In the genomic region with DNA sequence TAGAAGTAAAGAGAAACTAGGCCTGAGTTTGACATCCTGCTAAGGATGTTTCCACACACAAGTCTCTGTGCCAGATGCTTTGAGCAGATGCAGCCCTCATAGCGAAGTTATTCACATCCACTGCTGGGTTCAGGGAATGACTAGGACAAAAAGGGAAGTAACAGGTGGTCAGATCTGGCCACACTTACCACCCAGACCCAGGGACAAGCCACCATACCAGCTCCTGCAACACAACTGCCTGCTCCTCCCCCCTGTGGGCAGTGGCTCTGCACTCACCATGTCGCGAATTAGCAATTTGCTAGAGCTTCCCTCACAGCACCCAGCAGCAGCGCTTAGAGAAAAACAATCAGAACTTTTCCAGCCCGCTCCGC, we compare ENCODE assay signal across 8 mouse cellular contexts. TPM values are rescaled to one million over a fixed set of nuclear protein-coding genes. Genes with fewer than 3 reads are reported as not detected.
DNase-seq lines count a peak whose midpoint lies in the region; ATAC-seq and TF ChIP-seq lines count a peak whose summit lies in the region.
"Not testable (repeated sequence)": the region's sequence is repeated elsewhere in the genome, so short reads cannot be mapped to it uniquely, and the experiment has no call there.

No protein-coding gene starts in this region.

- not testable (repeated sequence) for TF ChIP-seq RAD21 in CH12.LX (IDR thresholded peaks at IDR 0.05; ENCODE audit: low read depth, low read length)

- peaks cover 13% of the 10 kb centered on the region for H3K27me3 ChIP-seq in CH12.LX (replicated peaks)
- H3K27me3 ChIP-seq in embryonic facial prominence, embryonic 10.5 days (replicated peaks; ENCODE audit: low read depth, poor library complexity, severe bottlenecking); forebrain, embryonic 16.5 days (replicated peaks; ENCODE audit: control insufficient read depth, insufficient read depth, low read length); hindbrain, embryonic 11.5 days (ENCODE audit: control insufficient read depth, insufficient read depth, low read length); kidney, embryonic 16.5 days (ENCODE audit: insufficient read depth, low read length); liver, embryonic 14.5 days (ENCODE audit: control insufficient read depth, insufficient read depth, low read length); midbrain, embryonic 12.5 days; spleen, adult 2 months (ENCODE audit: control insufficient read depth, insufficient read depth, low read length): not testable (repeated sequence)

- not testable (repeated sequence) for ATAC-seq in forebrain, embryonic 16.5 days; kidney, embryonic 16.5 days (ENCODE audit: low FRiP score, low TSS enrichment); midbrain, embryonic 12.5 days (ENCODE audit: low FRiP score, low read depth)
- ATAC-seq in hindbrain, embryonic 11.5 days (ENCODE audit: low FRiP score) = peak; percentile 81; the same call in 1 of the 2 replicates
- ATAC-seq in liver, embryonic 14.5 days (ENCODE audit: insufficient read depth) = peak; percentile 51

- peak overlapping the region; percentile 56; the same call in 1 of the 2 replicates for H3K4me2 ChIP-seq in CH12.LX (ENCODE audit: insufficient read depth, low read depth, poor library complexity, severe bottlenecking)
- peak overlapping the region; percentile 81 for H3K4me2 ChIP-seq in forebrain, embryonic 16.5 days (ENCODE audit: low read length)
- peak overlapping the region; percentile 66; the same call in 1 of the 2 replicates for H3K4me2 ChIP-seq in hindbrain, embryonic 11.5 days (replicated peaks; ENCODE audit: low read depth, low read length)
- peak overlapping the region; percentile 71 for H3K4me2 ChIP-seq in kidney, embryonic 16.5 days (replicated peaks; ENCODE audit: low read depth, low read length)
- H3K4me2 ChIP-seq in liver, embryonic 14.5 days (ENCODE audit: low read depth) = peak overlapping the region; percentile 80
- H3K4me2 ChIP-seq in midbrain, embryonic 12.5 days (replicated peaks) = peak overlapping the region; percentile 64

- H3K9ac ChIP-seq in CH12.LX (ENCODE audit: insufficient read depth, low read depth) = peak overlapping the region; percentile 64
- H3K9ac ChIP-seq in forebrain, embryonic 16.5 days (replicated peaks; ENCODE audit: low read depth, low read length) = not testable (repeated sequence)
- peak overlapping the region; percentile 39 for H3K9ac ChIP-seq in hindbrain, embryonic 11.5 days (ENCODE audit: low read depth, low read length)
- peak overlapping the region; percentile 68 for H3K9ac ChIP-seq in kidney, embryonic 16.5 days (replicated peaks; ENCODE audit: low read length)
- H3K9ac ChIP-seq in liver, embryonic 14.5 days (replicated peaks) = peak overlapping the region; percentile 62
- H3K9ac ChIP-seq in midbrain, embryonic 12.5 days (replicated peaks) = peak overlapping the region; percentile 57; the same call in 1 of the 2 replicates

- dilution Hi-C loops in CH12.LX (cut with MboI; ENCODE audit: extremely low pct_ligation_motif_present, extremely low pct_unique_long_range_greater_than_20kb, low sequenced_read_pairs) = not testable (repeated sequence)

- H3K4me1 ChIP-seq in CH12.LX (ENCODE audit: control insufficient read depth in 1 of 2, insufficient read depth in 2 of 2) = peaks cover 0 to 12% of the 10 kb centered on the region in 2 experiments; a peak in 2 of 4 replicates
- not testable (repeated sequence) for H3K4me1 ChIP-seq in embryonic facial prominence, embryonic 10.5 days; forebrain, embryonic 16.5 days (replicated peaks; ENCODE audit: control insufficient read depth, insufficient read depth, low read length); hindbrain, embryonic 11.5 days (replicated peaks; ENCODE audit: control insufficient read depth, insufficient read depth, low read length); kidney, embryonic 16.5 days (ENCODE audit: insufficient read depth, low read length); liver, embryonic 14.5 days (replicated peaks; ENCODE audit: control insufficient read depth in 2 of 2, insufficient read depth in 2 of 2, low read length in 1 of 2); midbrain, embryonic 12.5 days; spleen, adult 2 months (ENCODE audit: control insufficient read depth, insufficient read depth, insufficient read length)

- TF ChIP-seq CTCF in CH12.LX (conservative IDR thresholded peaks at IDR 0.05 in 1 of 2, IDR thresholded peaks at IDR 0.05 in 1 of 2; ENCODE audit: low read depth in 2 of 2, low read length in 2 of 2); liver, embryonic 14.5 days (IDR thresholded peaks at IDR 0.05; ENCODE audit: low read depth); spleen, adult 2 months (IDR thresholded peaks at IDR 0.05; ENCODE audit: extremely low read depth, insufficient read depth, insufficient read length, insufficient replicate concordance): not testable (repeated sequence)

- in situ Hi-C loops in CH12.LX (cut with MboI; ENCODE audit: low pct_ligation_motif_present, low pct_unique_long_range_greater_than_20kb, low sequenced_read_pairs) = loop anchor here (10.0 kb wide), 1 partner anchor 114 kb away; no protein-coding TSS in a partner anchor

- H3K9me3 ChIP-seq in CH12.LX (replicated peaks; ENCODE audit: low read length); forebrain, embryonic 16.5 days (ENCODE audit: control insufficient read depth, low read length); hindbrain, embryonic 11.5 days (ENCODE audit: control insufficient read depth, low read length); liver, embryonic 14.5 days (ENCODE audit: control insufficient read depth, low read length): not testable (repeated sequence)
- peaks cover 29% of the 10 kb centered on the region for H3K9me3 ChIP-seq in embryonic facial prominence, embryonic 10.5 days
- H3K9me3 ChIP-seq in kidney, embryonic 16.5 days (ENCODE audit: low read length) = peaks cover 16% of the 10 kb centered on the region
- H3K9me3 ChIP-seq in midbrain, embryonic 12.5 days = peaks cover 23% of the 10 kb centered on the region

- not testable (repeated sequence) for TF ChIP-seq POLR2A in CH12.LX (IDR thresholded peaks at IDR 0.05; ENCODE audit: low read depth, low read length); spleen, adult 2 months (IDR thresholded peaks at IDR 0.05; ENCODE audit: low read depth, low read length)

- peaks cover 4 to 13% of the 10 kb centered on the region in 2 experiments for H3K36me3 ChIP-seq in CH12.LX (replicated peaks in 1 of 2; ENCODE audit: control insufficient read depth in 1 of 2, insufficient read depth in 1 of 2, low read length in 1 of 2)
- peaks cover 19% of the 10 kb centered on the region for H3K36me3 ChIP-seq in embryonic facial prominence, embryonic 10.5 days (replicated peaks)
- H3K36me3 ChIP-seq in forebrain, embryonic 16.5 days (ENCODE audit: control insufficient read depth, insufficient read depth); hindbrain, embryonic 11.5 days (ENCODE audit: control insufficient read depth, insufficient read depth, low read length); liver, embryonic 14.5 days (replicated peaks; ENCODE audit: control insufficient read depth, insufficient read depth, low read depth); midbrain, embryonic 12.5 days; spleen, adult 2 months (ENCODE audit: control insufficient read depth, insufficient read depth, low read length): not testable (repeated sequence)
- H3K36me3 ChIP-seq in kidney, embryonic 16.5 days (ENCODE audit: insufficient read depth, low read length) = peaks cover 12% of the 10 kb centered on the region

- TF ChIP-seq EP300 in CH12.LX (IDR thresholded peaks at IDR 0.05; ENCODE audit: low read length); liver, embryonic 14.5 days (IDR thresholded peaks at IDR 0.05; ENCODE audit: low read depth): not testable (repeated sequence)

- H3K79me2 ChIP-seq in CH12.LX (replicated peaks; ENCODE audit: control insufficient read depth, extremely low read depth, insufficient read depth, poor library complexity, severe bottlenecking) = not testable (repeated sequence)

- DNase-seq in CH12.LX (ENCODE audit: extremely low read depth); embryonic facial prominence, embryonic 10.5 days (ENCODE audit: low spot score); hindbrain, embryonic 11.5 days (ENCODE audit: low spot score); liver, embryonic 14.5 days (ENCODE audit: low read depth in 3 of 3, low spot score in 3 of 3); spleen, adult 2 months (ENCODE audit: low read depth in 1 of 2, low spot score in 2 of 2): not testable (repeated sequence)

- peak overlapping the region; percentile 72 for H3K27ac ChIP-seq in CH12.LX (ENCODE audit: insufficient read depth, low read depth)
- H3K27ac ChIP-seq in embryonic facial prominence, embryonic 10.5 days (replicated peaks) = peak overlapping the region; percentile 76
- not testable (repeated sequence) for H3K27ac ChIP-seq in forebrain, embryonic 16.5 days (ENCODE audit: low read length); hindbrain, embryonic 11.5 days (ENCODE audit: low read depth, low read length); liver, embryonic 14.5 days; midbrain, embryonic 12.5 days (replicated peaks)
- peak overlapping the region; percentile 67; the same call in 1 of the 2 replicates for H3K27ac ChIP-seq in kidney, embryonic 16.5 days (ENCODE audit: low read length)
- H3K27ac ChIP-seq in spleen, adult 2 months (ENCODE audit: insufficient read depth, low read length) = peak overlapping the region; percentile 66

- 0% methylated on average over 6 of the region's 6 CpGs for WGBS in embryonic facial prominence, embryonic 10.5 days
- 0% methylated on average over 6 of the region's 6 CpGs for WGBS in forebrain, embryonic 16.5 days
- WGBS in hindbrain, embryonic 11.5 days = 0% methylated on average over 6 of the region's 6 CpGs
- 0% methylated on average over 6 of the region's 6 CpGs for WGBS in kidney, embryonic 16.5 days
- 1% methylated on average over 6 of the region's 6 CpGs for WGBS in liver, embryonic 14.5 days (ENCODE audit: insufficient replicate concordance)
- WGBS in midbrain, embryonic 12.5 days = 0% methylated on average over 6 of the region's 6 CpGs
- under 1% methylated on average over 6 of the region's 6 CpGs for WGBS in spleen, adult 2 months

- peak overlapping the region; percentile 68 to 83 (median 77) for H3K4me3 ChIP-seq in CH12.LX (replicated peaks in 1 of 3; ENCODE audit: low read depth in 2 of 3, low read length in 2 of 3, poor library complexity in 1 of 3)
- peak overlapping the region; percentile 63 for H3K4me3 ChIP-seq in embryonic facial prominence, embryonic 10.5 days
- H3K4me3 ChIP-seq in forebrain, embryonic 16.5 days (replicated peaks; ENCODE audit: low read length) = peak overlapping the region; percentile 78
- peak overlapping the region; percentile 49 for H3K4me3 ChIP-seq in hindbrain, embryonic 11.5 days (ENCODE audit: low read depth, low read length)
- peak overlapping the region; percentile 65 for H3K4me3 ChIP-seq in kidney, embryonic 16.5 days (ENCODE audit: low read length)
- peak overlapping the region; percentile 59 to 97 for H3K4me3 ChIP-seq in liver, embryonic 14.5 days (ENCODE audit: insufficient read depth in 1 of 2, low read depth in 2 of 2, low read length in 2 of 2)
- H3K4me3 ChIP-seq in midbrain, embryonic 12.5 days = peak overlapping the region; percentile 62
- peak overlapping the region; percentile 78 for H3K4me3 ChIP-seq in spleen, adult 2 months (ENCODE audit: extremely low read depth, insufficient read depth, insufficient read length)

RNA-seq across cellular contexts. Expression of a gene that starts 0.2 kb away (rescaled TPM):
- total RNA-seq in CH12.LX (2012; rRNA removed) (not detected in 2 replicates), CH12.LX (2014; rRNA removed) (not detected in 2 replicates)
- not detected in 2 replicates for polyA plus RNA-seq in CH12.LX (2012; ENCODE audit: insufficient read length, low read depth)
- 0.05 TPM in 1 of 2 replicates, not detected in the other for polyA plus RNA-seq in embryonic facial prominence, embryonic 10.5 days (2016; fragmentation: Nextera tagmentation; extraction: Ambion mirVana)
- polyA plus RNA-seq in forebrain, embryonic 16.5 days (2015; fragmentation: Nextera tagmentation; extraction: Ambion mirVana) = 0.07 and 0.10 TPM in 2 replicates
- 0.07 and 0.09 TPM in 2 replicates for polyA plus RNA-seq in hindbrain, embryonic 11.5 days (2014; fragmentation: Nextera tagmentation; extraction: Ambion mirVana)
- polyA plus RNA-seq in kidney, embryonic 16.5 days (2015; fragmentation: Nextera tagmentation; extraction: Ambion mirVana) = 0.05 and 0.09 TPM in 2 replicates
- polyA plus RNA-seq in liver, embryonic 14.5 days (2012; rRNA removed) = not detected in 2 replicates
- polyA plus RNA-seq in liver, embryonic 14.5 days (2014; fragmentation: Nextera tagmentation; extraction: Ambion mirVana) = not detected in 2 replicates
- polyA plus RNA-seq in midbrain, embryonic 12.5 days (2016; fragmentation: Nextera tagmentation; extraction: Ambion mirVana) = 0.10 and 0.13 TPM in 2 replicates
- polyA plus RNA-seq in spleen, adult 2 months (2012; rRNA removed) = 0.02 TPM in 1 of 2 replicates, not detected in the other

RNA-seq across cellular contexts. Expression of a gene that starts 0.7 kb away (rescaled TPM):
- total RNA-seq in CH12.LX (2012; rRNA removed) (6.4 and 8.9 TPM in 2 replicates), CH12.LX (2014; rRNA removed) (10.0 and 11.8 TPM in 2 replicates)
- 2.6 and 4.4 TPM in 2 replicates for polyA plus RNA-seq in CH12.LX (2012; ENCODE audit: insufficient read length, low read depth)
- polyA plus RNA-seq in embryonic facial prominence, embryonic 10.5 days (2016; fragmentation: Nextera tagmentation; extraction: Ambion mirVana) = 11.5 and 12.4 TPM in 2 replicates
- polyA plus RNA-seq in forebrain, embryonic 16.5 days (2015; fragmentation: Nextera tagmentation; extraction: Ambion mirVana) = 4.2 and 5.5 TPM in 2 replicates
- 6.3 and 6.4 TPM in 2 replicates for polyA plus RNA-seq in hindbrain, embryonic 11.5 days (2014; fragmentation: Nextera tagmentation; extraction: Ambion mirVana)
- 13.3 and 13.8 TPM in 2 replicates for polyA plus RNA-seq in kidney, embryonic 16.5 days (2015; fragmentation: Nextera tagmentation; extraction: Ambion mirVana)
- polyA plus RNA-seq in liver, embryonic 14.5 days (2012; rRNA removed) = 1.4 and 2.0 TPM in 2 replicates
- 1.8 and 3.0 TPM in 2 replicates for polyA plus RNA-seq in liver, embryonic 14.5 days (2014; fragmentation: Nextera tagmentation; extraction: Ambion mirVana)
- polyA plus RNA-seq in midbrain, embryonic 12.5 days (2016; fragmentation: Nextera tagmentation; extraction: Ambion mirVana) = 7.6 and 8.1 TPM in 2 replicates
- 3.1 and 3.5 TPM in 2 replicates for polyA plus RNA-seq in spleen, adult 2 months (2012; rRNA removed)

RNA-seq across cellular contexts. Expression of a gene that starts 50.5 kb away (rescaled TPM):
- total RNA-seq in CH12.LX (2012; rRNA removed) (not detected in 2 replicates), CH12.LX (2014; rRNA removed) (not detected in 2 replicates)
- polyA plus RNA-seq in CH12.LX (2012; ENCODE audit: insufficient read length, low read depth) = not detected in 2 replicates
- polyA plus RNA-seq in embryonic facial prominence, embryonic 10.5 days (2016; fragmentation: Nextera tagmentation; extraction: Ambion mirVana) = 0.15 and 0.16 TPM in 2 replicates
- polyA plus RNA-seq in forebrain, embryonic 16.5 days (2015; fragmentation: Nextera tagmentation; extraction: Ambion mirVana) = 0.29 and 0.48 TPM in 2 replicates
- 0.13 and 0.22 TPM in 2 replicates for polyA plus RNA-seq in hindbrain, embryonic 11.5 days (2014; fragmentation: Nextera tagmentation; extraction: Ambion mirVana)
- 0.21 and 0.32 TPM in 2 replicates for polyA plus RNA-seq in kidney, embryonic 16.5 days (2015; fragmentation: Nextera tagmentation; extraction: Ambion mirVana)
- polyA plus RNA-seq in liver, embryonic 14.5 days (2012; rRNA removed) = 0.02 and 0.03 TPM in 2 replicates
- not detected in 2 replicates for polyA plus RNA-seq in liver, embryonic 14.5 days (2014; fragmentation: Nextera tagmentation; extraction: Ambion mirVana)
- polyA plus RNA-seq in midbrain, embryonic 12.5 days (2016; fragmentation: Nextera tagmentation; extraction: Ambion mirVana) = 0.11 and 0.38 TPM in 2 replicates
- polyA plus RNA-seq in spleen, adult 2 months (2012; rRNA removed) = 0.02 TPM in 2 replicates
